Mouse (Mus musculus) brown adipose tissue, adult 24 weeks (tissue): Measurements from ENCODE around the gene Pax7. TPM values are rescaled to one million over a fixed set of nuclear protein-coding genes. Genes with fewer than 3 reads are reported as not detected.

ENCODE experiments used
- H3K27ac ChIP-seq: fragments of 200-500 bp; replicated peaks from 2 replicates; pipeline ENCODE4 v1.5.1; 2012; ENCODE audit warnings: low read depth, mild to moderate bottlenecking, low read length
- H3K4me1 ChIP-seq: fragments of 200-500 bp; 2 replicates; pipeline ENCODE4 v1.6.1; 2012; ENCODE audit warnings: low read length, mixed read lengths; ENCODE audit not compliant: control insufficient read depth, insufficient read depth, insufficient read length
- H3K4me3 ChIP-seq: fragments of 200-500 bp; 2 replicates; pipeline ENCODE4 v1.5.1; 2012; ENCODE audit warnings: low read depth, mild to moderate bottlenecking, low read length, moderate library complexity; ENCODE audit not compliant: insufficient read depth
- polyA plus RNA-seq: library from polyadenylated mRNA; stranded (reverse); fragments of >200 nt; gene quantifications from 2 replicates; pipeline ENCODE4 v1.2.4, GENCODE M21; 2012; ENCODE audit not compliant: missing spikeins, insufficient read depth, insufficient read length

Pax7 gene
- polyA plus RNA-seq, 1 experiment, result not detected

DNA sequence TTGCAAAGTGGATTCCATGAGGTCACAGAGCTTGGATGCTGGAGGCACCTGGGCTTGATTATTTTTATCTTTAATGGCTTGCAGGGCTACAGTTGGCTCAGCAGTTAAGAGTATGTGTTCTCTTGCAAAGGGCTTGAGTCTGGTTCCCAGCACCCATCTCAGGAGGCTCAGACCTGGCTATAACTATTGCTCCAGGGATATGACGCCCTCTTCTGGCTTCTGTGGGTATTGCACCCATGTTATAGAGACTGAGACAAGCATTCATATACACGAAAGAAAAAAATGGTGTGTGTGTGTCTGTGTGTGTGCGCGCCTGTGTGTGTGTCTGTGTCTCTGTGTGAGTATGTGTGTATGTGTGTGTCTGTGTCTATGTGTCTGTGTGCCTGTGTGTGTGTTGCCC is 7.1 kb upstream of the Pax7 start:
- Histone ChIP-seq H3K4me3 (no peak overlapping the region), H3K27ac (no peak overlapping the region), H3K4me1 (no peaks in the 10 kb centered on the region)

DNA sequence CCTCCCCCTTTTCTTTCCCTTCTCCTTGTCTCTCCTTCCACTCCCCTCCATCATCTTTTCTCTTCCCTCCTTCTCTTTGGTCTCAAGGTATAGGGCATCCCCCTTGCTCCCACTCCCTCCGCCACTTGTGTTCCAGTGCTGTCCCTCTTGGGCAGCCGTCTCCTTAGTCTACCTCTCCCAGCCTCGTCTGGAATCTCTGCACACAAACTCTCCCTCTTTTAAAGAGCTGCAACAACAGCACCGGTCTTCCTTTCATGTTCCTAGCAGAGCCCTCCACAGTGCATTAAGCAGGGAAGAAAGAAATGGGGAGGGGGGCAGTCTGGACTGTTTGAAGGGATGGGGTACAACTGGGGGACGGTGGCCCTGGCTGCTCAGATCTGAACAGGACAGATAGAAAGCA is 3.4 kb upstream of the Pax7 start:
- Histone ChIP-seq H3K4me1 (no peaks in the 10 kb centered on the region), H3K4me3 (no peak overlapping the region), H3K27ac (no peak overlapping the region)

DNA sequence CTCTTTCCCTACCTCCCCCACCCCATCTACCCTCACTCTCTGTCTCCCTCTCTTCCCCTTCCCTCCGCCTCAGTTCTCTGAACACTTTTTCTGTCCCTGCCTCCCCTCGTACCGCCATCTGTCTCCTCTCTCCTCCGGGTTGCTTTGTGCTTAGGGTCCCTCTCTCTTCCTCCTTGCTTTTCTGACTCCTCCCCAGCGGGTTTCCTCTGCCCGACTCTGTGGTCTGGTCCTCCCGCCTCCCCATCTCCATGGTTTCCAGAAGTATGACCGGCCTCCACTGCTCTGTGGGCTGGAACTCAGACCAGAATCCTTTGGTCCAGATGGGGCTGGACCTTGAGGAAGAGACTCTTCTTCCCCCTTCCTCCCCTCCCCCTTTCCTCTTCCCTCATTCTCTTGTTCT is 2.9 kb upstream of the Pax7 start:
- Histone ChIP-seq H3K4me1 (no peaks in the 10 kb centered on the region), H3K27ac (no peak overlapping the region)

DNA sequence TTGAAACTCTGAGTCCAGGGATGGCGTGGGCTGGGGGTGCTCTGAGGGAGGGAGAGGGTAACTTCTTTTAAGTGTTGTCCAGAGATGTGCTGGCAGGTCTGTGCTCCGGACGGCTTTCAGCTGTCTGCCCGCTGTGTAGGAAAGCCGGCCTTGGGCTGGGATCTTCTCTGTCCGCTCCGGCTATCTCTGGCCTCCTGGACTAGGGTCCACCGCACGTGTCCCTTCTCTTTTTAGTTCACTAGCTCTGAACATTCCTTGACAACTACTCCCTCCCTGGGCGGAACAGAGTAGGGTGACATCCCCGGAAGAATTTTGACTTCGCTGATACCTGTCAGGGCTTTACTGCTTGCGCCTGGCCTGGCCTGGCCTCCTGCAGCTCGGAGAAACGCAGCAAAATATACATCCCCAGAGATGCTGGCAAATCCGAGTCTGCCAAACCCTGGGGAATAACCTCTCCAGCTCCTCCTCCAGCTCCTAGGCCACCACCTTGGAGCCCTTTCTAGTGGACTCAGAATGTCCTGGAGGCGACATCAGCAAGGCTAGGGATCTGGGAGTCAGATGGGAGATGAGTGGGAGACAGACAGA is 581 bp upstream of the Pax7 start:
- Histone ChIP-seq H3K27ac (no peak overlapping the region), H3K4me1 (no peaks in the 10 kb centered on the region), H3K4me3 (no peak overlapping the region)

More for the DNA sequence above, 2.9 kb upstream of the Pax7 start:
- H3K4me3 ChIP-seq, result no peak overlapping the region

DNA sequence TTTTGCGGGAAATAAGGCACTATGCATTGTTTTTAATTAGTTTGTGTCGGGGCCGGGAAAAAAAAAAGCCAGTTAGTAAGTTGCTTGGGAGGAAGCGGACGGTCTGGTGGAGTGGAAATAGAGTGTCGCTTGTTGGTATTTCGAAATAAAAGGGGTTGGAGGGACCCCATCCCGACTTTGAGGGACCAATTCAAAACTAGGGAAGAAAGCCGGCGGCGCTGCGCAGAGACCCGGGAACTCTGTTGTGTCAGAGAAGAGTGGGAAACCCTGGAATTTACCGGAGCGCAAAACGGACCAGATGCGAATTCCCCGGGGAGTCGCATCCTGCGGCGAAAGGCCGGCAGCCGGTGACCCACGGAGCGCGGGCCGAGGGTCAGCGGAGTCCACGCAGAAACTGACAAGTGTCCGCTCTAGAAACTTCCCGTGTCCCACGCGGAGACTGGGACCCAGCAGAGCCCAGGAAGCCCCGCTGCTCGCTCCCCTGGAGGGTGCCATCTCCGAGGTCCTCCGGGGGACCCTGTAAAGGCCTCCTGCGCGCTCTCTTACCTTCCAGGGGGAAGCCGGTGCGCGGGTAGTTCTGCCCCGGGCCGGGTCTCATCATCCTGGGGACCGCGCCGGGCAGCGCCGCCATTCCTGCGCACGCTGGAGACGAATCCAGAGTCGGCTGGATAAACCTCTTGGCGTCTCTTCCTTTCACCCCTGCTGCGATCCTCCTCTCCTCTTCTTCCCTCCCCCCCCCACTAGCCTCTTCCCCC is 870 bp downstream of the Pax7 start:
- Histone ChIP-seq H3K27ac (no peak overlapping the region), H3K4me3 (no peak overlapping the region; the same call in 1 of the 2 replicates), H3K4me1 (no peaks in the 10 kb centered on the region)

DNA sequence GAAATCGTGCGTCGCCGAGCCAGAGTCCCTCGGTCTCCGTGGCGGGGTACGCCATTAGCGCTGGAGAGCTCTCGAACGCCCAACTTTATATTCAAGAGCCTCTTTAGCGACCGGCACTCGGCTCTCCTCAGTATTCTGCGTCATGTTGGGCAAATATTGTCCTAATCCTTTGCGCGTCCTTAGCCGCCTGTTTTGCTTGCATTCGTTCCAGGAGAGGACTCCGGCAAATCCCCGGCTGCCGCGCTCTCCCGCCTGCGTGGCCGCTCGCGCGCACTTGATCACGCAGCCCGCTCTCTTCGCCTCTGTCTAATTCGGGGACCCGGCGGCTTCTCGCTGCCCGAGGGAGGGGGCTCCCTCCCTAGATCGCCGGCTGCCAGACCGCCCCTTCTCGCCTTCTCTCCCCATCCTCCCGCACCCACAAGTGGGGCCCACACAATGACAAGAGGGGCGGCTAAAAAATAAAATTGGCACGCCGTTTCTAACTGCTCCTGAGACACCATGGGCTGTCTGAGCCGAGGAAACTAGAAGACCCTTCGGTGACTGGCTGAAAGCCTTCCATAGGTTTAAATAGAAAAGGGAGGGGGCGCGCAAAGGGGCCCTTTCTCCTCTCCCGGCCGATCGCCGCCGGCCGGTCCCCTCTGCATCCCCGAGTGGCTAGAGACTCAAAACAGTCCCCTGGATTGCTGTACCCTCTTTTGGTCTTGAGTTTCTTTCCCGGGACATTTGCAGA is 1.7 kb downstream of the Pax7 start:
- Histone ChIP-seq H3K4me3 (no peak overlapping the region), H3K27ac (no peak overlapping the region), H3K4me1 (no peaks in the 10 kb centered on the region)

DNA sequence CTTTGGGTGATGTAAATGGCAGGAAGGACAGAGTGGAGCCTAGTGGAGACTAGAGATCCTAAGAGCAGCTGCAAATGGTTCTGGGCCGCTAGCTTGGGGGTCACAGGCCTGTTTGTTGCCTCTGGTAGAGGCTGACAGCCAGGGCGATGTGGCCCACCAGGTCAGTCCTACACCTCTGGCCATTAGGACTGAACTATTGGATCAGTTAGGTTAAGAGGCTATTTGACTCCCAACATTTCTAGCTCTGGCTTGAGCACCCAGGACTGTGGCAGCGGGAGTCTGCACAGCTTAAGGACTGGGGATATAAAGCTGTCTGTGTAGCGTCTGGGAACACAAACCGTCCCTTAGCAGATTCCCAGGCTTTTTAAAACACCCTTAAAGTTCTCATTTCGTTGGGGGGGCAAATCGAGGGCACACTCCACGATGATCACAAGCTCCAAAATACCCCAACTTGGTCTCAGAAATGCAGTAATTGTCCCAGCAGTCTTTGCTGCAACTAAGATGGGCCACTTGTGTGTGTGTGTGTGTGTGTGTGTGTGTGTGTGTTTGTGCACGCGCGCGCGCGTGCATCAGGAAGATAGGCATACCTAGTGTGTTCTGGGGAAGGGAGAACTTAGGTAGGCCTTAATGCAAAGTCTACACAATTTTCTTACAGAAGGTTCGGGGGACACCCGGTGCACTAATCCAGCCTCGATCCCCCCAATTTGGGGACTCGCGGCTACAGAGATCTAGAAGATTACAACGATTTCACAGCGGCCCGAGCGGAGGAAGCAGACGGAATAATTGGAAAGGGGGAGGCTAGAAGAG is 2.5 kb downstream of the Pax7 start:
- no peak overlapping the region for H3K27ac ChIP-seq
- H3K4me1 ChIP-seq, result no peaks in the 10 kb centered on the region
- no peak overlapping the region for H3K4me3 ChIP-seq

DNA sequence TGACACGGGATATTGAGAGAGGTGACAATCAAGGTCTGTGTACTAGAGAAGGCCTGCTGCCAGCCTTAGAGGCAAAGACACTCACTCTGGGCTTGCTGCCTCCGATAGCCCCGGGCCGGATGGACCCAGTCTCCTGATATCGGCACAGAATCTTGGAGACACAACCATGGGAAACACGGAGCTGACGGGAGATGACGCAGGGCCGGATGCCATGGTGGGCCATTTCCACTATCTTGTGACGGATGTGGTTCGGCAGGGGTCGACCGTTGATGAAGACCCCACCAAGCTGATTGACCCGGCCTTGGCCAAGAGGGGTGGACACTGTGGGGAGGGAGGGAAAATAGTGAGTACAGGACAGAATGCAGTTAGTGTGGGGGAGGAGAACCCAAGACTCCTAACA is 3.3 kb downstream of the Pax7 start:
- no peaks in the 10 kb centered on the region for H3K4me1 ChIP-seq
- no peak overlapping the region for H3K4me3 ChIP-seq
- H3K27ac ChIP-seq, result no peak overlapping the region

DNA sequence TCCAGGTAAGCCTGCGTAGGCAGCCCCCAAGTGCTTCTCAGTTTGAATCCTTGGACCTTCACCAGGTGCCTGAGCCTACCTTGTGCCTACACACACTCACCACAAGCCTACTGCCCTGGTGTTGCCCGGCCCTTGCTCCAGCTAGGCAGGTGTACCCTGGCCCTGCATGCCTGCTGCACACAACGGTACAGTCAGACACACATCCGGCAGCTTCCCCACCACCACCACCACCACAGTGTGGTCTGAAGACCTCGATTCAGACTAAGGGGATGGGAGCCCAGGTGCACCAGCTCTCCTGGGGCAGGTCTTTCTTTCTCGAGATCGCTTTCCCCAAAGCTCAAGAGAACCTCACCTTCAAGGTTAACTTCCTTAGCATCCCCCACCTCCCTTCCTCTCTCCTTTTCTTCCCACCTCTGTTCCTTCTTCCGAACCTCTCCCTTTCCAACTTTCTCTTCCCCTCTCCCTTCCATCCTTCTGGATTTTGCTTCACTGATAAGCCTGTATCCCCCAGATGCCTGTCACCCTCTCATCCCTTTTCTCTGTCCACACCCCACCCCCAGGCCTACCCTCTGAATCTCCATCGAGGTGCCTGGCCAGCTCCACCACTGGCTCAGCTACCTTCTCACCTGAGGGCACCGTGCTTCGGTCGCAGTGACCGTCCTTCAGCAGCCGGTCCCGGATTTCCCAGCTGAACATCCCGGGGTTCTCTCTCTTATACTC is 4.3 kb downstream of the Pax7 start:
- no peak overlapping the region for H3K4me3 ChIP-seq
- H3K27ac ChIP-seq, result no peak overlapping the region
- no peaks in the 10 kb centered on the region for H3K4me1 ChIP-seq

DNA sequence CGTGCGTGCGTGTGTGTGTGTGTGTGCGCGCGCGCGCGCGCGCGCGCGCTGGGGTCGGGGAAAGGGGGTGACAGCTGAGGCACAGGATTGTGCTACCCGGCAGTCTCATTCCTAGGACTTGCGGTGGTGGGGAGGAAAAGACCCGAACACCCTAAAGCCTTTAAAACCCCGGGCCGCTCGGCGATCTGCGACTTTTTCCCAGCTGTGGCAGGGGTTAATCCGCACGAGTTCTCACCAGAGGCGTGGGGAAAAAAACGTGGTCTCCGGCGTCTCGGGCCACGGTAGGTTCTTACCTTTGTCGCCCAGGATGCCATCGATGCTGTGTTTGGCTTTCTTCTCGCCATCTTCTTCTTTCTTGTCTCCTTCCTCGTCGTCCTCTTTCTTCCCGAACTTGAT is 5.0 kb downstream of the Pax7 start:
- no peaks in the 10 kb centered on the region for H3K4me1 ChIP-seq
- no peak overlapping the region for H3K4me3 ChIP-seq
- no peak overlapping the region for H3K27ac ChIP-seq

DNA sequence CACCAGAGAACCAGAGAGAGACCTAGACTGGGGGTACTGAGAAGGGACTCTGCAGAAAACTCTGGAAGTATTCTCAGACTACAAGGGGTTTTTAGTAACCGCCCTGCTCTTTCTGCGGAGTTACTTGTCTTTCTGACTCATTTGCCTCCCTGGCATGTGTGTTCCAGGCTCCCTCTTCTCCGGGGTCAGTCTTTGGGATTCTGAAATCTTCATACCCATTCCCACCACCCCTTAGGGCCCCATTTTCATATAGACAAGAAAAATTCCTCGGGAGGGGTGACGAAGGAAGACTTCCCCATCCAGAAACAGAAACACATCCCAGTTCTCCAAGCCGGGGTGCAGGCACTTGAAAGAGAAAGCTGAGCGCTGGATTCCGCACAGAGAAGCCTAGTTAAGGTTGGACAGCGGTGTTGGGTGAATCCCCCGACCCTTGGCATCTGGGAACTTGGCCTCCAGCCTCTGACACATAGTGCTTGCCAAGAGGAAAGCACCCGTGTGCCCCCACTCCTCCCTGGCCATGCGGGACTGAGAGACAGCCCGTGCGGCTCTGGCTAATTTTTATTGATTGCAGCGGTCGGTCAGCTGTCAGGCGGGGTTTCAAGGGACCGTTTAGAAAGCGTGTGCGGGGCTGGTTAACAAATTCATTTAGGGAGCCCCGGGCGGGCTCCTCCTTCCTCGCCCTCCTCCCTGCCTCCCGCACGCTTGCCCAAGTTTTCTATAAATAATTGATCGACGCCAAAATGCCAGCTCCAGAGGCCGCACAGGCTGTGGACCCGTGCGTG is 5.6 kb downstream of the Pax7 start:
- Histone ChIP-seq H3K27ac (no peak overlapping the region), H3K4me1 (no peaks in the 10 kb centered on the region), H3K4me3 (no peak overlapping the region)

DNA sequence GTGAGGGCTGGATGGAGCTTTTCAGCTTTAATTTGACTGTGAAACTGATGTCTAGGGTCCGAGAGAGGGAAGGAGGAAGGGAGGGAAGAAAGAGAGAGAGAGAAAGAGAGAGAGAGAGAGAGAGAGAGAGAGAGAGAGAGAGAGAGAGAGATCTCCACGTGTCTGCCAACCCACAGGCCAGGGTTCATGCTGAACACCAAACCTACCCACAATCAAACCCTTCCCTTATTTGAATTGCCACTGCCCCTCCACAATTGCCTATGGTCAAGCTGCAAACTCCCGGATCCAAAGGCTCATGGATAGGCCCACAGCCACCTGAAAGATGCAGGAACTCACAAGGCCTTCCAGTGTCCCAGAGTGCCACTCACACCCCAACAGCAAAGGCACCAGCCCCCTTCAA is 7.1 kb downstream of the Pax7 start:
- no peaks in the 10 kb centered on the region for H3K4me1 ChIP-seq
- no peak overlapping the region for H3K4me3 ChIP-seq
- no peak overlapping the region for H3K27ac ChIP-seq

DNA sequence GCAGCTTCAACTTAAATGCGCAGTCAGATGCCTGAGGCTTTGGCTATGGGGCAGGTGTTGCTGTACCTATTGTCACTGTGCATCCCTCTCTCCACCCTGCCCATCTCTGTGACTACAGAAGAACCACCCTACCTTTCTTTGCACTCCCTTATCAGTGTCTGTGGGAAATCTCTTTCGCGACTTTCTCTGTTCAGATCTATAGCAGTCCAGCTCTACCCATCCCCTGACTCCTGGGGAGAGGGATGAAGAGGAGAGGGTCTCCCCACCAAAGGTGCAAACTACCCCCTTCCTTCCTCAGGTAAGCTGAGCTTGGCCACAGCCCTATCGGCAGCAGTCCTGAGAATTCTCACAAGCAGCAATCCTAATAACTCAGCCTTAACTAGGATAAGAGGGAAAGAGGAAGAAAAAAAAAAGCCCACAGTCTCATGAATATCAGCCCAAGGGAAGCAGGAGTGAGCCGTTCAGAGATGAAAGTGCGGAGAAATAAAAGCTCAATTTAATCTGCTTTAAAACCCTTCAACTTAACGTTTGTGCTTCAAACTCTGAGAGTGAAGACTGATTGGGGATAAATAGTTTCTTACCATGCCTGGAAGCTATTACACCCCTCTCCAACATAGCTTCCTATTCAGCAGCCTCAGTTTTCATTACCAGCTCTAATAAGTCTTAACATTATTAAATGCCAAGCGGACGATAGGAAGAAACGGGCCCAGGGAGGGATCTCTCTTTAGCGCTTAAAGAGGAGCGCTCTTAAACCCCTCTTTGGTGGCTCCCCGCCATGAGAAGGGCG is 7.8 kb downstream of the Pax7 start:
- no peaks in the 10 kb centered on the region for H3K4me1 ChIP-seq
- H3K27ac ChIP-seq, result no peak overlapping the region
- no peak overlapping the region for H3K4me3 ChIP-seq
